ENCODE assay signal across 17 mouse cellular contexts in the genomic region with DNA sequence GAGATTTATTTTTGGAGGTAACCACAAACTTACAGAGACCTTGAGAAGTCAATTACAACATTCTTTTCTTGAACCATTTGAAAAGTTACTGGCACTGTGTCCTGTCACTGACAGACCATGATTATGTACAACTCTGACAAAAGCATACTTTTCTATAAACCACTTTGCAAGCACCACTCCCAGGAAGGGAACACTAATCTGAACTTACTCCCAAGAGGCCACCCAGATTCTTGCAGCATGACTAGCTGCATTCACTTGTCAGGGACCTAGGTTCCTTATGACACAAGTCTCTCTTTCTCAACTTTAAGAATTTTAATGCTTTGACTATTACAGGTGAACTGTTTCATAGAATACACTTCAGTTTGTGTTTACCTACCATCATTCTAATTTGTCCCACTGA.
"Had no signal": no experiment of that assay in that cellular context is flagged by ENCODE, and none has a peak within 500 bp of the region (broad histone marks: within the 10 kb centered on the region; RNA-seq: fewer than 3 reads in every experiment).

No protein-coding gene starts in this region.

- H3K9me3 ChIP-seq: lung, embryonic 15.5 days; megakaryocyte, embryonic 14.5 days; midbrain, embryonic 13.5 days; midbrain, embryonic 15.5 days; neural tube, embryonic 12.5 days had no signal

- H3K4me3 ChIP-seq: lung, embryonic 15.5 days; megakaryocyte, embryonic 14.5 days; midbrain, embryonic 13.5 days; midbrain, embryonic 15.5 days; neural tube, embryonic 12.5 days had no signal

- ATAC-seq: liver, postnatal 0 days; midbrain, embryonic 13.5 days; midbrain, embryonic 15.5 days had no signal

- H3K4me2 ChIP-seq: lung, embryonic 15.5 days; midbrain, embryonic 11.5 days; midbrain, embryonic 13.5 days; midbrain, embryonic 15.5 days; neural tube, embryonic 12.5 days had no signal

- H3K36me3 ChIP-seq: lung, embryonic 15.5 days; midbrain, embryonic 13.5 days; midbrain, embryonic 15.5 days; neural tube, embryonic 12.5 days had no signal

- H3K27me3 ChIP-seq: lung, embryonic 15.5 days; megakaryocyte, embryonic 14.5 days; midbrain, embryonic 13.5 days; midbrain, embryonic 15.5 days; neural tube, embryonic 12.5 days had no signal

- H3K9ac ChIP-seq: liver, postnatal 0 days; lung, embryonic 15.5 days; midbrain, embryonic 13.5 days; midbrain, embryonic 15.5 days; neural tube, embryonic 12.5 days had no signal

- H3K27ac ChIP-seq: lung, embryonic 15.5 days; macrophage; midbrain, embryonic 13.5 days; midbrain, embryonic 15.5 days; neural tube, embryonic 12.5 days had no signal

- DNase-seq: liver, postnatal 0 days; lung, adult 2 months; lung, postnatal 14 days; lung, postnatal 36 days; right cerebral cortex, postnatal 25 days; right cerebral cortex, postnatal 4 days; spleen, adult 18-20 months; thymus, adult 18-20 months; thymus, postnatal 14 days; thymus, postnatal 36 days had no signal

- H3K4me1 ChIP-seq: lung, embryonic 15.5 days; megakaryocyte, embryonic 14.5 days; midbrain, embryonic 13.5 days; midbrain, embryonic 15.5 days; neural tube, embryonic 12.5 days had no signal
